Mouse (Mus musculus): Measurements from ENCODE around the gene Psmc4. TPM values are rescaled to one million over a fixed set of nuclear protein-coding genes. Genes with fewer than 3 reads are reported as not detected.

Gene Psmc4
- polyA plus RNA-seq, 1 experiment from 2014 or later: 458 TPM

- peaks cover 12% of the 10 kb centered on the region for H3K4me1 ChIP-seq
- H3K27ac ChIP-seq (replicated peaks): peak overlapping the region; percentile 86
- WGBS: 28% methylated on average over 7 of the region's 7 CpGs
- DNase-seq (ENCODE audit: low spot score): no peak
- peaks cover 6% of the 10 kb centered on the region; the same call in 1 of the 2 replicates for H3K9me3 ChIP-seq (replicated peaks)
- peaks cover 26% of the 10 kb centered on the region for H3K36me3 ChIP-seq
- H3K4me3 ChIP-seq: peak overlapping the region; percentile 89
- H3K27me3 ChIP-seq (ENCODE audit: low read depth, poor library complexity, severe bottlenecking): no peaks in the 10 kb centered on the region
Measured at GRCm38 (mm10) chr7:28014445-28014810, 35.5 kb downstream of the Psmc4 start.

DNA sequence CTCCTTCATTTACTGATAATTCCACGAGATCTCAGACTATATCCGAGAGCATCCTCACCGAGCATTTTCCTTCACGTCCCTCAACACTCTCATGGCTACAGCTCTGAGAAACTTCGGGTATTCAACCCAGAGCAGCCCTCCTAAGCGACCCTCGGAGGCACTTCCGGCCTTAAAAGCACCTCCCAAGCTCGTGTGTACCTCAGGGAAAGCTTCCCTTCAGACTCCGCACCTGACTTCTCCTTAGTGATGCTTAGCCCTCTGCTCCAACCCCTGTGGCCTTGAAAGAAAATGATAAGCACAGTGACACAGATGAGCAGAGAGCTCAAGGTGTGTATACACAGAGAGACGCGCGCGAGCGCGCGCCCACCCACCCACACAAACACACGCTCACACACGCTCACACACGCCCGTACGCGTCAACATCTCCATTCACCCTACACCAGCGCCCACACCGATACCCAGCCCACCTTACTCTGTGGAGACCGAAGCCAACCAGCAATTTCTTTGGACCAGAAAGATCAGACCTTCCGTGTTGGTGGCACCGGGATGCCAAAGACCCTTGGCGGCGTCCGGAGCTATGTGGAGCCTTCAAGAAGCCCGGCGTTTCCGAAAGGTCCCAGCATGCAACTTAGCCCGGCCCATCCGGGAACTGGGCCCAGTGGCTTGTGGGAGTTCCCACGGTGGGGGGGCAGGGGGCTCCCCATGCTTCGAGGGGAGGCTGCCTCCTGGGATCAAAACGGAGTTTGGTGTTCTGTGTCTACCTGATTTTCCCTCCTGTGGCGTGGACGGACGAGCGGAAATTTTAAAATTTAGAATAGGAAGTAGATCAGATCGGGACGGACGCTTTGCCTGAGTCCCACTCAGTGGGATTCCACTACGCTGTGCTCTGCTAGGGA, 36.1 kb downstream of the Psmc4 start, which contains the start of gene Zfp850:
Gene Zfp850, minus strand, starts transcription at position 567 of the 896 bp plus-strand sequence.
- H3K4me3 ChIP-seq: peak within 1 kb of the TSS; percentile 89
- WGBS: under 1% methylated on average over 47 of the region's 47 CpGs
- peak; percentile 84 for DNase-seq (ENCODE audit: low spot score)

GRCm38 (mm10) chr7:28010271-28010670, 39.6 kb downstream of the Psmc4 start:
- H3K4me3 ChIP-seq: no peak overlapping the region
- no peaks in the 10 kb centered on the region for H3K9me3 ChIP-seq (replicated peaks)
- H3K27me3 ChIP-seq (ENCODE audit: low read depth, poor library complexity, severe bottlenecking): no peaks in the 10 kb centered on the region
- no peak overlapping the region for H3K27ac ChIP-seq (replicated peaks)
- H3K36me3 ChIP-seq: peaks cover 66% of the 10 kb centered on the region
- H3K4me1 ChIP-seq: peaks cover 12% of the 10 kb centered on the region
- WGBS: 95% methylated on average over 3 of the region's 3 CpGs
- no peak for DNase-seq (ENCODE audit: low spot score)

More for the DNA sequence above, 36.1 kb downstream of the Psmc4 start, which contains the start of gene Zfp850:
- Histone ChIP-seq H3K36me3 (peaks cover 32% of the 10 kb centered on the region), H3K9me3 (replicated peaks) (peaks cover 5% of the 10 kb centered on the region; the same call in 1 of the 2 replicates), H3K27ac (replicated peaks) (peak within 1 kb of the TSS; percentile 86), H3K27me3 (ENCODE audit: low read depth, poor library complexity, severe bottlenecking) (no peaks in the 10 kb centered on the region), H3K4me1 (peaks cover 12% of the 10 kb centered on the region)

Other genes with a start within 250 kb of the Psmc4 start
- 1.9 and 2.1 TPM in 2 replicates for gene Zfp626, start 242.9 kb downstream of the Psmc4 start, polyA plus RNA-seq (2016; fragmentation: Nextera tagmentation; extraction: Ambion mirVana)
- gene Zfp59, start 211.5 kb downstream of the Psmc4 start, polyA plus RNA-seq (2016; fragmentation: Nextera tagmentation; extraction: Ambion mirVana): 9.9 and 11.1 TPM in 2 replicates
- gene Zfp607a, start 192.6 kb downstream of the Psmc4 start, polyA plus RNA-seq (2016; fragmentation: Nextera tagmentation; extraction: Ambion mirVana): 3.9 and 4.3 TPM in 2 replicates
- gene Zfp974, start 120.6 kb downstream of the Psmc4 start, polyA plus RNA-seq (2016; fragmentation: Nextera tagmentation; extraction: Ambion mirVana): 10.4 and 12.4 TPM in 2 replicates
- gene Zfp780b, start 70.9 kb downstream of the Psmc4 start, polyA plus RNA-seq (2016; fragmentation: Nextera tagmentation; extraction: Ambion mirVana): 22.4 and 23.8 TPM in 2 replicates
- gene Zfp850, start 36.0 kb downstream of the Psmc4 start, polyA plus RNA-seq (2016; fragmentation: Nextera tagmentation; extraction: Ambion mirVana): 8.3 and 9.0 TPM in 2 replicates
- gene Fcgbp, start 21.1 kb upstream of the Psmc4 start, polyA plus RNA-seq (2016; fragmentation: Nextera tagmentation; extraction: Ambion mirVana): 0.15 and 0.20 TPM in 2 replicates
- 0.05 and 0.17 TPM in 2 replicates for gene 9530053A07Rik, start 79.4 kb upstream of the Psmc4 start, polyA plus RNA-seq (2016; fragmentation: Nextera tagmentation; extraction: Ambion mirVana)
- 136 and 158 TPM in 2 replicates for gene Fbl, start 119.6 kb upstream of the Psmc4 start, polyA plus RNA-seq (2016; fragmentation: Nextera tagmentation; extraction: Ambion mirVana)
- 13.5 and 16.9 TPM in 2 replicates for gene Dyrk1b, start 129.4 kb upstream of the Psmc4 start, polyA plus RNA-seq (2016; fragmentation: Nextera tagmentation; extraction: Ambion mirVana)
- 1.9 and 2.0 TPM in 2 replicates for gene Eid2, start 217.8 kb upstream of the Psmc4 start, polyA plus RNA-seq (2016; fragmentation: Nextera tagmentation; extraction: Ambion mirVana)
- gene Eid2b, start 227.6 kb upstream of the Psmc4 start, polyA plus RNA-seq (2016; fragmentation: Nextera tagmentation; extraction: Ambion mirVana): 11.9 and 15.3 TPM in 2 replicates
- gene Selenov, start 241.1 kb upstream of the Psmc4 start, polyA plus RNA-seq (2016; fragmentation: Nextera tagmentation; extraction: Ambion mirVana): 0.46 and 1.4 TPM in 2 replicates